Mouse (Mus musculus) bone marrow macrophage, adult 2 months (primary cell): Measurements from ENCODE around the gene Rhoa.

Experiments
- CTCF ChIP-seq: IDR thresholded peaks from 2 replicates; pipeline ENCODE4 v1.5.1; 2012; ENCODE audit warnings: low read depth, mild to moderate bottlenecking, low read length, moderate library complexity
- POLR2A ChIP-seq: IDR thresholded peaks from 2 replicates; pipeline ENCODE4 v1.6.1; 2012; ENCODE audit warnings: mild to moderate bottlenecking, low read depth, low read length, borderline replicate concordance

GRCm38 (mm10) chr9:108274476-108275330 is 31.2 kb upstream of the Rhoa start:
- TF ChIP-seq CTCF (no peak), POLR2A (no peak)
